Mouse (Mus musculus) liver, embryonic 15.5 days (tissue): ENCODE data around the gene Nyx. TPM values are rescaled to one million over a fixed set of nuclear protein-coding genes. Genes with fewer than 3 reads are reported as not detected.

Experiments used
- ATAC-seq: fragments of 200-750 bp; cut with Nextera tagmentation; 2 replicates; pipeline ENCODE4 v1.8.0; 2017; ENCODE audit warnings: moderate number of reproducible peaks, mild to moderate bottlenecking, moderate library complexity; ENCODE audit not compliant: insufficient read depth
- H3K27ac ChIP-seq: fragments of 300-500 bp; sonication (generic); replicated peaks from 2 replicates; pipeline ENCODE4 v1.5.1; 2015; ENCODE audit warnings: mild to moderate bottlenecking, inconsistent platforms
- H3K27me3 ChIP-seq: fragments of 300-500 bp; sonication (generic); 2 replicates; pipeline ENCODE4 v1.6.1; 2015; ENCODE audit warnings: mild to moderate bottlenecking, inconsistent platforms
- H3K36me3 ChIP-seq: fragments of 300-500 bp; sonication (generic); replicated peaks from 2 replicates; pipeline ENCODE4 v1.6.1; 2015; ENCODE audit warnings: moderate library complexity, mild to moderate bottlenecking, inconsistent platforms
- H3K4me1 ChIP-seq: fragments of 300-500 bp; sonication (generic); replicated peaks from 2 replicates; pipeline ENCODE4 v1.6.1; 2015; ENCODE audit warnings: inconsistent platforms
- H3K4me2 ChIP-seq: fragments of 300-500 bp; sonication (generic); 2 replicates; pipeline ENCODE4 v1.6.1; 2015; ENCODE audit warnings: moderate library complexity, mild to moderate bottlenecking, inconsistent platforms
- H3K4me3 ChIP-seq: fragments of 300-500 bp; sonication (generic); replicated peaks from 2 replicates; pipeline ENCODE4 v1.5.1; 2015; ENCODE audit warnings: mild to moderate bottlenecking, inconsistent platforms
- H3K9ac ChIP-seq: fragments of 300-500 bp; sonication (generic); 2 replicates; pipeline ENCODE4 v1.6.1; 2015; ENCODE audit warnings: moderate library complexity, mild to moderate bottlenecking, inconsistent platforms
- H3K9me3 ChIP-seq: fragments of 300-500 bp; sonication (generic); replicated peaks from 2 replicates; pipeline ENCODE4 v1.6.1; 2016; ENCODE audit warnings: inconsistent platforms
- WGBS: fragments of 180-500 bp; shearing (Covaris S2); methylation state at CpG from one replicate; pipeline ENCODE4 v1.1.7; 2015; ENCODE audit warnings: mixed read lengths; ENCODE audit not compliant: insufficient replicate concordance; 5-methylcytosine and 5-hydroxymethylcytosine counted together
- polyA plus RNA-seq: library from polyadenylated mRNA; unstranded; fragments of >200 nt; fragmentation: Nextera tagmentation; extraction: Ambion mirVana; gene quantifications from 2 replicates; pipeline ENCODE4 v1.2.1, GENCODE M21; 2015

The Nyx gene
- polyA plus RNA-seq, 1 experiment from 2014 or later, result not detected

DNA sequence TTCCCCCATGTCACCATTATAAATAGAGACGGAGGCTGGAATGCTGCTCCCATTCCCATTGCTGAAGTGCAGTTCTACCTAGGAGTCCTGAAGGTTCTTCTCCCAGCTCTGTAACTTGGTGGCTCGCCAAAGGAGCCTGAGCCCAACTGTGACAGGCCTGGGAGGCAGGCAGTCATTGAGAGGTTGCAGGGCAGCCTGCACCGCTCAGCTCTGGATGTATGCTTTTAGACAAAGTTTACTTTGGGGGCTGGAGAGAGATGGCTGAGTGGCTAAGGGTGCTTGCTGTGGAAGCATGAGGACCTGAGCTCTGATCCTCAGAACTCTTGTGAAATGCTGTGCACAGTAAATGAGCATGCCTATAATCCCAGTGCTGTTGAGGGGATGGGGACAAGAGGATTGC lies 25.0 kb downstream of the Nyx start:
- no peaks in the 10 kb centered on the region for H3K36me3 ChIP-seq
- peaks cover 23% of the 10 kb centered on the region for H3K4me1 ChIP-seq
- H3K27me3 ChIP-seq, result no peaks in the 10 kb centered on the region
- H3K4me2 ChIP-seq, result no peak overlapping the region
- no peaks in the 10 kb centered on the region for H3K9me3 ChIP-seq
- H3K27ac ChIP-seq, result no peak overlapping the region
- no peak overlapping the region for H3K4me3 ChIP-seq
- WGBS, result 62% methylated on average over 3 of the region's 3 CpGs
- ATAC-seq, result no peak
- H3K9ac ChIP-seq, result no peak overlapping the region

DNA sequence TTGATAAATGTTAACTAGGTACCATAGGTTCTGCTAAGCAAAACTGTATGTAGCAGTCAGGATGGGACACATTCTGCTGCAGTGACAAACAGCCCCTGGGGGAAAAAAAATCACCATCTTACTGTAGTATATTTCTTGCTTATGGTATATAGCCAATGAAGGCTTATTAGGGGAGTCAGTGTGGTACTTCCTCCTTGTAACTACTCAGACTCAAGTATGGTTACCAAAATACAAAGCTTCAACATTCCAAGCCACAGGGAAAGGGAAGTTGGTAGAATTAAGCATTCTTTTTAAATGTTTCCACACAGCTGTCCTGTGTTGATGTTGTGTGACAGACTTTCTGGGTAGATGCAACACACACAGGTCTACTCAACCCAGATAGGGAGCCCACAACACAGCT lies 27.0 kb downstream of the Nyx start:
- H3K27ac ChIP-seq, result no peak overlapping the region
- H3K9ac ChIP-seq, result no peak overlapping the region
- H3K4me2 ChIP-seq, result no peak overlapping the region
- H3K27me3 ChIP-seq, result no peaks in the 10 kb centered on the region
- H3K9me3 ChIP-seq, result no peaks in the 10 kb centered on the region
- no peak overlapping the region for H3K4me3 ChIP-seq
- no peaks in the 10 kb centered on the region for H3K36me3 ChIP-seq
- ATAC-seq, result no peak
- H3K4me1 ChIP-seq, result peaks cover 30% of the 10 kb centered on the region

- Histone ChIP-seq H3K27ac (peak overlapping the region; percentile 66; the same call in 1 of the 2 replicates), H3K36me3 (no peaks in the 10 kb centered on the region), H3K9ac (no peak overlapping the region), H3K4me1 (peaks cover 30% of the 10 kb centered on the region), H3K4me3 (no peak overlapping the region), H3K4me2 (peak overlapping the region; percentile 3), H3K27me3 (no peaks in the 10 kb centered on the region), H3K9me3 (no peaks in the 10 kb centered on the region)
- ATAC-seq, result peak; percentile 89
- WGBS, result 53% methylated on average over 8 of the region's 8 CpGs
These were observed 29.2 kb downstream of the Nyx start for GRCm38 (mm10) chrX:13494892-13495703.

- Histone ChIP-seq H3K9me3 (no peaks in the 10 kb centered on the region), H3K36me3 (no peaks in the 10 kb centered on the region), H3K4me3 (no peak overlapping the region), H3K4me2 (no peak overlapping the region), H3K27me3 (no peaks in the 10 kb centered on the region), H3K27ac (no peak overlapping the region), H3K9ac (no peak overlapping the region), H3K4me1 (peaks cover 14% of the 10 kb centered on the region)
- no peak for ATAC-seq
- WGBS, result 27% methylated on average over 4 of the region's 4 CpGs
These were observed 34.4 kb downstream of the Nyx start for GRCm38 (mm10) chrX:13500284-13500683.

DNA sequence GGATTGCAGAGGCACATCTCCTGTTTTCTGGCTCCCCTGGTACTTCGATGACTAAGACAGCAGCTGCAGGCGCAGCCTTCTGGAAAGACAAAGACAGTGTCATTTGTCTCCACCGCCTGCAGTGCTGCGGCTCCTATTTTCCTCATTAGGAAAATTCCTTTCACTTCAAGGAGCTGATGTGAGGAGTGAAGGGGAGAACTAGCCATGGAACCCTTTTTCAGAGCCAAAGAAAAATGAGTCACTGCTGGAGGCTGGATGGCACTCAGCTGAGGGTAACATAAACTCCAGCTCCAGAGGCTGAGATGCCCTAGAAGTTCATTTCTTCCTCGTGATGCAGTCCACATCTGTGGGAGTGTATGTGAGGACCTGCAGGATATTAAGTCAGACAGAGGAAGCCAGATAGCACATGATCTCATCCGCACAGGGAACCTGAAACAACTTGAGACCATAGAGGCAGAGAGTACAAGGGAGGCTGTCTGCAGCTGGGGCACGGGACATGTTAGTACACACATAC lies 37.0 kb downstream of the Nyx start:
- H3K27ac ChIP-seq, result no peak overlapping the region
- H3K9me3 ChIP-seq, result no peaks in the 10 kb centered on the region
- no peak overlapping the region for H3K9ac ChIP-seq
- H3K27me3 ChIP-seq, result no peaks in the 10 kb centered on the region
- H3K4me2 ChIP-seq, result no peak overlapping the region
- H3K4me3 ChIP-seq, result no peak overlapping the region
- H3K36me3 ChIP-seq, result no peaks in the 10 kb centered on the region
- no peak for ATAC-seq
- WGBS, result 61% methylated on average over 7 of the region's 7 CpGs
- no peaks in the 10 kb centered on the region for H3K4me1 ChIP-seq

DNA sequence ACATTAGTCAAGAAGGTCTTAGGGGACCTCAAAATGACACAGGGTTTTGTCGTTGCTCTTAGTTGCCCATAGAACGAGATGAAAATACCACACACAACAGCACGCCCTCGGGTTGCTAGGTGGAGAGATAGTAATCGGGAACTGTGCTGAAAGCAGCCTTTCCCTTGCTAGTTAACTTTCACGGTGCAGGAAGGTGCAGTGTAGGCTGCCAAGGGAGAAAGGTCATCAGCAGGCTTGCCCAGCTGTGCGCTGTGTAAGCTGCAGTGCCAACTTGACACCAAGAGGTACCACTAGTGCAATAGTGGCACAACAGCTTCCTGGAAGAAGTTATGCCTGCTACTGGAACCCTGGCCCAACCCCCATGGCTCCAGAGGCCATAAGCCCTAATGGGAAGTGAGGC lies 38.5 kb downstream of the Nyx start:
- H3K9me3 ChIP-seq, result no peaks in the 10 kb centered on the region
- H3K27me3 ChIP-seq, result no peaks in the 10 kb centered on the region
- H3K4me3 ChIP-seq, result no peak overlapping the region
- H3K27ac ChIP-seq, result no peak overlapping the region
- no peaks in the 10 kb centered on the region for H3K36me3 ChIP-seq
- no peak overlapping the region for H3K4me2 ChIP-seq
- no peaks in the 10 kb centered on the region for H3K4me1 ChIP-seq
- no peak overlapping the region for H3K9ac ChIP-seq
- 49% methylated on average over 7 of the region's 7 CpGs for WGBS
- ATAC-seq, result no peak

- Histone ChIP-seq H3K27ac (no peak overlapping the region), H3K4me1 (no peaks in the 10 kb centered on the region), H3K36me3 (no peaks in the 10 kb centered on the region), H3K4me2 (no peak overlapping the region), H3K4me3 (no peak overlapping the region), H3K9ac (no peak overlapping the region), H3K9me3 (no peaks in the 10 kb centered on the region), H3K27me3 (no peaks in the 10 kb centered on the region)
- 24% methylated on average over 2 of the region's 2 CpGs for WGBS
- no peak for ATAC-seq
These were observed 40.5 kb downstream of the Nyx start for GRCm38 (mm10) chrX:13506376-13506775.

DNA sequence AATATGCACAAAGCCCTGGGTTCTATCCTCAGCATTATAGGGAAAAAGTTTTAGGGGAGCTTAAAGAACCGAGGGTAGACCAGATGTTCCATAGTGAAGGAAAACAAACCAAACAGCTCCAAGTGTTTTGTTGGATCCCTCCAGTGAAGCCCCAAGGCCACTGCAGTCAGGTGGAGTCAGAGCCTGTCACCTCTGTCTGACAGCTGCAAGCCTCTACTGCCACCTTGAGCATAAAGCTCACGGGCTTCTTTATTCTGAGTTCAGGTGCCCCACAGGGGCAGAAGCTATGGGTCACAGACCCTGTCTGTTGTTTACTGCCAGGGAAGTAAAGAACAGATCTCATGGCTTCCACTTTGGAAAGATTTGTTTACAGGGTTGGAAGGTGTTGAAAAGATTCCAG lies 47.2 kb downstream of the Nyx start:
- Histone ChIP-seq H3K27ac (no peak overlapping the region), H3K4me2 (no peak overlapping the region), H3K9ac (no peak overlapping the region), H3K4me3 (no peak overlapping the region), H3K9me3 (no peaks in the 10 kb centered on the region), H3K27me3 (no peaks in the 10 kb centered on the region), H3K4me1 (no peaks in the 10 kb centered on the region), H3K36me3 (no peaks in the 10 kb centered on the region)
- ATAC-seq, result no peak
- 37% methylated on average over 2 of the region's 2 CpGs for WGBS

- H3K9me3 ChIP-seq, result no peaks in the 10 kb centered on the region
- WGBS, result 73% methylated on average over 5 of the region's 5 CpGs
These were observed 48.0 kb downstream of the Nyx start for GRCm38 (mm10) chrX:13513864-13514263.

GRCm38 (mm10) chrX:13516451-13516850 lies 50.5 kb downstream of the Nyx start:
- no peak overlapping the region for H3K9ac ChIP-seq
- no peaks in the 10 kb centered on the region for H3K36me3 ChIP-seq
- no peak overlapping the region for H3K4me3 ChIP-seq
- no peaks in the 10 kb centered on the region for H3K4me1 ChIP-seq
- 63% methylated on average over 6 of the region's 6 CpGs for WGBS
- no peak overlapping the region for H3K27ac ChIP-seq
- H3K9me3 ChIP-seq, result no peaks in the 10 kb centered on the region
- no peak overlapping the region for H3K4me2 ChIP-seq
- no peak for ATAC-seq
- no peaks in the 10 kb centered on the region for H3K27me3 ChIP-seq

More at GRCm38 (mm10) chrX:13513864-13514263, 48.0 kb downstream of the Nyx start:
- H3K4me3 ChIP-seq, result no peak overlapping the region
- no peak overlapping the region for H3K27ac ChIP-seq
- no peak overlapping the region for H3K4me2 ChIP-seq
- no peak overlapping the region for H3K9ac ChIP-seq
- H3K36me3 ChIP-seq, result no peaks in the 10 kb centered on the region
- no peaks in the 10 kb centered on the region for H3K4me1 ChIP-seq
- ATAC-seq, result no peak
- H3K27me3 ChIP-seq, result no peaks in the 10 kb centered on the region

DNA sequence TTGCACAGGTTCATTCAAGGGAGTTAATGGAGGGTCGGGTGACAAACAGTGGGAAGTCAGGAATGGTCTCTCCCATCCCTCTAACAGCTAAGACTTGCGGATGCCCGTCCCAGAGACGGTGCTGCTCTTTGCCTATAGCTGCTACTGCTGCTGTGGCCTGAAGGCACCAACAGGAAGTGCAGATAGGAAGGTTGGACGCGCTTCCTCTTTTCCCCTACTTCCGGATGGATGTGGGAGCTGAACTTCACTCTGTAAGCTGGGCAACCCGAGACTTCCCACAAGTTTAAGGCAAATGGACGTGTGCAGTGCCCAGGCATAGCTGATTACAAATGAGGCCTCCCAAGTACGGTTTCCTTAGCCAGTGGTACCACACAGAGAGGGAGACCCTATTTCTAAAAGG lies 52.1 kb downstream of the Nyx start:
- Histone ChIP-seq H3K9me3 (no peaks in the 10 kb centered on the region), H3K4me3 (no peak overlapping the region), H3K4me1 (no peaks in the 10 kb centered on the region), H3K27me3 (no peaks in the 10 kb centered on the region), H3K9ac (no peak overlapping the region), H3K4me2 (no peak overlapping the region), H3K27ac (no peak overlapping the region), H3K36me3 (no peaks in the 10 kb centered on the region)
- WGBS, result 36% methylated on average over 10 of the region's 10 CpGs
- ATAC-seq, result no peak
